Mouse (Mus musculus): Measurements from ENCODE around the gene Tecr. TPM values are rescaled to one million over a fixed set of nuclear protein-coding genes. Genes with fewer than 3 reads are reported as not detected.
"Not testable (repeated sequence)": the region's sequence is repeated elsewhere in the genome, so short reads cannot be mapped to it uniquely, and the experiment has no call there.

Gene Tecr
- polyA plus RNA-seq, 1 experiment from 2014 or later = 544 TPM

- peaks cover 27% of the 10 kb centered on the region for H3K36me3 ChIP-seq
- no peak overlapping the region for H3K27ac ChIP-seq
- H3K9me3 ChIP-seq = no peaks in the 10 kb centered on the region
- H3K9ac ChIP-seq = no peak overlapping the region
- H3K4me2 ChIP-seq = no peak overlapping the region
- no peak for ATAC-seq (ENCODE audit: insufficient number of reproducible peaks, low FRiP score, low TSS enrichment, low read depth)
- 0 out of 2 replicates have a peak, but pooled peaks cover 4% of the 10 kb centered on the region for H3K4me1 ChIP-seq
- H3K4me3 ChIP-seq = no peak overlapping the region
- H3K27me3 ChIP-seq = no peaks in the 10 kb centered on the region
Measured at GRCm38 (mm10) chr8:83616625-83617024, 8.9 kb upstream of the Tecr start.

GRCm38 (mm10) chr8:83613695-83614094, 5.9 kb upstream of the Tecr start:
- H3K36me3 ChIP-seq = peaks cover 47% of the 10 kb centered on the region
- peaks cover 20% of the 10 kb centered on the region for H3K4me1 ChIP-seq
- no peaks in the 10 kb centered on the region for H3K27me3 ChIP-seq
- no peak overlapping the region for H3K4me2 ChIP-seq
- H3K4me3 ChIP-seq = no peak overlapping the region
- no peak overlapping the region for H3K9ac ChIP-seq
- no peak overlapping the region for H3K27ac ChIP-seq
- ATAC-seq (ENCODE audit: insufficient number of reproducible peaks, low FRiP score, low TSS enrichment, low read depth) = no peak
- WGBS = 90% methylated on average over 4 of the region's 4 CpGs
- H3K9me3 ChIP-seq = no peaks in the 10 kb centered on the region

GRCm38 (mm10) chr8:83611921-83612320, 4.2 kb upstream of the Tecr start:
- Histone ChIP-seq H3K4me1 (peaks cover 26% of the 10 kb centered on the region), H3K27me3 (no peaks in the 10 kb centered on the region), H3K4me2 (no peak overlapping the region), H3K9ac (no peak overlapping the region), H3K4me3 (no peak overlapping the region), H3K36me3 (peaks cover 47% of the 10 kb centered on the region), H3K9me3 (no peaks in the 10 kb centered on the region), H3K27ac (no peak overlapping the region)
- ATAC-seq (ENCODE audit: insufficient number of reproducible peaks, low FRiP score, low TSS enrichment, low read depth) = no peak
- WGBS = 97% methylated on average over 4 of the region's 4 CpGs

- peaks cover 47% of the 10 kb centered on the region for H3K36me3 ChIP-seq
- WGBS = 92% methylated on average over 10 of the region's 10 CpGs
Measured at GRCm38 (mm10) chr8:83609547-83610180, 1.9 kb upstream of the Tecr start.

GRCm38 (mm10) chr8:83609086-83609485, 1.3 kb upstream of the Tecr start:
- Histone ChIP-seq H3K9ac (peak overlapping the region; percentile 89), H3K27ac (peak overlapping the region; percentile 99), H3K36me3 (peaks cover 43% of the 10 kb centered on the region), H3K4me1 (peaks cover 27% of the 10 kb centered on the region), H3K27me3 (no peaks in the 10 kb centered on the region), H3K4me2 (peak overlapping the region; percentile 68), H3K4me3 (peak overlapping the region; percentile 88), H3K9me3 (no peaks in the 10 kb centered on the region)
- WGBS = 22% methylated on average over 9 of the region's 9 CpGs
- no peak for ATAC-seq (ENCODE audit: insufficient number of reproducible peaks, low FRiP score, low TSS enrichment, low read depth)

More at GRCm38 (mm10) chr8:83609547-83610180, 1.9 kb upstream of the Tecr start:
- Histone ChIP-seq H3K9me3 (no peaks in the 10 kb centered on the region), H3K9ac (peak overlapping the region; percentile 89; the same call in 1 of the 2 replicates), H3K27me3 (no peaks in the 10 kb centered on the region), H3K4me2 (peak overlapping the region; percentile 68), H3K4me1 (peaks cover 27% of the 10 kb centered on the region), H3K27ac (peak overlapping the region; percentile 24; the same call in 1 of the 2 replicates), H3K4me3 (peak overlapping the region; percentile 88)
- ATAC-seq (ENCODE audit: insufficient number of reproducible peaks, low FRiP score, low TSS enrichment, low read depth) = no peak

GRCm38 (mm10) chr8:83608398-83608829, 643 bp upstream of the Tecr start:
- H3K9me3 ChIP-seq = no peaks in the 10 kb centered on the region
- no peaks in the 10 kb centered on the region for H3K27me3 ChIP-seq
- H3K9ac ChIP-seq = peak overlapping the region; percentile 89
- peaks cover 38% of the 10 kb centered on the region for H3K36me3 ChIP-seq
- H3K27ac ChIP-seq = peak overlapping the region; percentile 99
- ATAC-seq (ENCODE audit: insufficient number of reproducible peaks, low FRiP score, low TSS enrichment, low read depth) = peak; percentile 75
- peaks cover 27% of the 10 kb centered on the region for H3K4me1 ChIP-seq
- H3K4me3 ChIP-seq = peak overlapping the region; percentile 88
- H3K4me2 ChIP-seq = peak overlapping the region; percentile 68
- under 1% methylated on average over 50 of the region's 51 CpGs for WGBS

GRCm38 (mm10) chr8:83602650-83603029, 5.1 kb downstream of the Tecr start:
- H3K27ac ChIP-seq = peak overlapping the region; percentile 2; the same call in 1 of the 2 replicates
- no peak overlapping the region for H3K4me3 ChIP-seq
- H3K9me3 ChIP-seq = no peaks in the 10 kb centered on the region
- H3K4me1 ChIP-seq = peaks cover 7% of the 10 kb centered on the region
- no peaks in the 10 kb centered on the region for H3K27me3 ChIP-seq
- no peak for ATAC-seq (ENCODE audit: insufficient number of reproducible peaks, low FRiP score, low TSS enrichment, low read depth)
- no peak overlapping the region for H3K4me2 ChIP-seq
- 77% methylated on average over 2 of the region's 2 CpGs for WGBS
- no peak overlapping the region for H3K9ac ChIP-seq
- H3K36me3 ChIP-seq = no peaks in the 10 kb centered on the region

- no peak for ATAC-seq (ENCODE audit: insufficient number of reproducible peaks, low FRiP score, low TSS enrichment, low read depth)
Measured at GRCm38 (mm10) chr8:83599814-83600213, 8.0 kb downstream of the Tecr start.

GRCm38 (mm10) chr8:83598146-83598545, 9.6 kb downstream of the Tecr start:
- no peaks in the 10 kb centered on the region for H3K9me3 ChIP-seq
- H3K27me3 ChIP-seq = no peaks in the 10 kb centered on the region
- no peak overlapping the region for H3K27ac ChIP-seq
- H3K4me2 ChIP-seq = no peak overlapping the region
- no peak overlapping the region for H3K9ac ChIP-seq
- ATAC-seq (ENCODE audit: insufficient number of reproducible peaks, low FRiP score, low TSS enrichment, low read depth) = no peak
- peaks cover 4% of the 10 kb centered on the region; the same call in 1 of the 2 replicates for H3K4me1 ChIP-seq
- no peak overlapping the region for H3K4me3 ChIP-seq
- WGBS = 20% methylated on average over 1 of the region's 1 CpGs
- no peaks in the 10 kb centered on the region for H3K36me3 ChIP-seq

More at GRCm38 (mm10) chr8:83599814-83600213, 8.0 kb downstream of the Tecr start:
- no peaks in the 10 kb centered on the region for H3K27me3 ChIP-seq
- H3K4me1 ChIP-seq = 0 out of 2 replicates have a peak, but pooled peaks cover 1% of the 10 kb centered on the region
- H3K4me3 ChIP-seq = no peak overlapping the region
- no peaks in the 10 kb centered on the region for H3K36me3 ChIP-seq
- no peaks in the 10 kb centered on the region for H3K9me3 ChIP-seq
- no peak overlapping the region for H3K27ac ChIP-seq
- H3K4me2 ChIP-seq = no peak overlapping the region
- H3K9ac ChIP-seq = no peak overlapping the region

GRCm38 (mm10) chr8:83596369-83596768, 11.4 kb downstream of the Tecr start:
- ATAC-seq (ENCODE audit: insufficient number of reproducible peaks, low FRiP score, low TSS enrichment, low read depth) = no peak
- WGBS = 14% methylated on average over 3 of the region's 3 CpGs
- no peak overlapping the region for H3K4me2 ChIP-seq
- no peak overlapping the region for H3K9ac ChIP-seq
- no peak overlapping the region for H3K27ac ChIP-seq
- no peaks in the 10 kb centered on the region for H3K27me3 ChIP-seq
- H3K9me3 ChIP-seq = no peaks in the 10 kb centered on the region
- peaks cover 17% of the 10 kb centered on the region for H3K4me1 ChIP-seq
- H3K4me3 ChIP-seq = no peak overlapping the region
- no peaks in the 10 kb centered on the region for H3K36me3 ChIP-seq

- Histone ChIP-seq H3K27ac (peak overlapping the region; percentile 90), H3K4me2 (peak overlapping the region; percentile 63), H3K4me3 (peak overlapping the region; percentile 77), H3K4me1 (peaks cover 21% of the 10 kb centered on the region), H3K9ac (peak overlapping the region; percentile 37; the same call in 1 of the 2 replicates)
- not testable (repeated sequence) for H3K36me3 ChIP-seq; H3K9me3 ChIP-seq; H3K27me3 ChIP-seq; ATAC-seq (ENCODE audit: insufficient number of reproducible peaks, low FRiP score, low TSS enrichment, low read depth)
- WGBS = 44% methylated on average over 3 of the region's 3 CpGs
Measured at GRCm38 (mm10) chr8:83595050-83595345, 12.8 kb downstream of the Tecr start.

GRCm38 (mm10) chr8:83594167-83595049, 13.4 kb downstream of the Tecr start:
- peak overlapping the region; percentile 58 for H3K9ac ChIP-seq
- H3K4me3 ChIP-seq = peak overlapping the region; percentile 77
- WGBS = under 1% methylated on average over 43 of the region's 43 CpGs
- H3K36me3 ChIP-seq = no peaks in the 10 kb centered on the region
- H3K27me3 ChIP-seq = no peaks in the 10 kb centered on the region
- no peaks in the 10 kb centered on the region for H3K9me3 ChIP-seq
- peak overlapping the region; percentile 63 for H3K4me2 ChIP-seq
- peak overlapping the region; percentile 90 for H3K27ac ChIP-seq
- ATAC-seq (ENCODE audit: insufficient number of reproducible peaks, low FRiP score, low TSS enrichment, low read depth) = peak; percentile 98
- H3K4me1 ChIP-seq = peaks cover 21% of the 10 kb centered on the region
